Mouse (Mus musculus): ENCODE measurements around the gene Onecut3. TPM values are rescaled to one million over a fixed set of nuclear protein-coding genes. Genes with fewer than 3 reads are reported as not detected.
A peak's percentile ranks its signal among the peaks of the same experiment; 100 is the strongest.

Gene Onecut3
- polyA plus RNA-seq, 1 experiment from 2014 or later = 0.08 TPM

DNA sequence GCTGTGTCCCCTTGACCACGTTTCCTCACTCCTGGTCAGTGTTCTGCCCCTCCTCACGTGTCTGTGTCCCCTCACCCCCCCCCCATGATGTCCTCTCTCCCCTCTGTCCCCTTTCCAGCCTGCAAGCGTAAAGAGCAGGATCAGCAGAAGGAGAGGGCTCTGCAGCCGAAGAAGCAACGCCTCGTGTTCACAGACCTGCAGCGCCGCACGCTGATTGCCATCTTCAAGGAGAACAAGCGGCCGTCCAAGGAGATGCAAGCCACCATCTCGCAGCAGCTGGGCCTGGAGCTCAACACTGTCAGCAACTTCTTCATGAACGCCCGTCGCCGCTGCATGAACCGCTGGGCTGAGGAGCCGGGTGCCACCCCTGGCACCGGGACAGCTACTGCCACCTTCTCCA lies 19.1 kb downstream of the Onecut3 start:
- peaks cover 21% of the 10 kb centered on the region for H3K27me3 ChIP-seq (ENCODE audit: control insufficient read depth, insufficient read depth, low read length)
- ATAC-seq (ENCODE audit: insufficient read depth, low FRiP score) = no peak
- WGBS = 21% methylated on average over 19 of the region's 19 CpGs
- no peak overlapping the region for H3K4me3 ChIP-seq (replicated peaks; ENCODE audit: low read length)
- no peaks in the 10 kb centered on the region for H3K9me3 ChIP-seq (replicated peaks; ENCODE audit: control insufficient read depth, low read length)
- H3K9ac ChIP-seq (ENCODE audit: low read length) = no peak overlapping the region
- H3K4me1 ChIP-seq (ENCODE audit: control insufficient read depth, insufficient read depth, low read length) = 0 out of 2 replicates have a peak, but pooled peaks cover 4% of the 10 kb centered on the region
- H3K4me2 ChIP-seq (ENCODE audit: low read depth, low read length) = no peak overlapping the region
- H3K36me3 ChIP-seq (ENCODE audit: control insufficient read depth, insufficient read depth, low read length) = no peaks in the 10 kb centered on the region
- H3K27ac ChIP-seq (ENCODE audit: low read length) = no peak overlapping the region

DNA sequence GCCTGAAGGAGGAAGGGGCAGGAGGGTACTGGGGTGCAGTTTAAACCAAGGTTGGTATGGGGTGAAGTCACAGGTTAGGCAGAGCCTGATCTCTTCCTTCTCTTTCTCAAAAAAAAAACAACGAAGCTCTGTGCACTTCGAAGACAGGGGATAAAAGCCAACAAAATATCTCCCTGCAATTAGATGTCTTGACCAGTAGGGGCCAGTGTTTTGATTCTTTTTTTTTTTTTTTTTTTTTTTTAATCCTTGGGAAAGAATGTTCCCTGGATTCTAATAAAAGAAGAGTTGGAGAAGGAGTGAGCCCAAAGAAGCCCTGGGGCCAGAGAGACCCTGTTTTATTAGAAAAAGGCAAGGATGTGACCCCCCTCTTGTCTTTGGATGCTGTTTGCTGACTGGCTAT lies 24.7 kb downstream of the Onecut3 start:
- Histone ChIP-seq H3K9me3 (replicated peaks; ENCODE audit: control insufficient read depth, low read length) (0 out of 2 replicates have a peak, but pooled peaks cover 5% of the 10 kb centered on the region), H3K4me2 (ENCODE audit: low read depth, low read length) (no peak overlapping the region), H3K4me1 (ENCODE audit: control insufficient read depth, insufficient read depth, low read length) (no peaks in the 10 kb centered on the region), H3K4me3 (replicated peaks; ENCODE audit: low read length) (no peak overlapping the region), H3K27me3 (ENCODE audit: control insufficient read depth, insufficient read depth, low read length) (peaks cover 8% of the 10 kb centered on the region), H3K36me3 (ENCODE audit: control insufficient read depth, insufficient read depth, low read length) (no peaks in the 10 kb centered on the region), H3K9ac (ENCODE audit: low read length) (no peak overlapping the region), H3K27ac (ENCODE audit: low read length) (no peak overlapping the region)
- 68% methylated on average over 2 of the region's 2 CpGs for WGBS
- no peak for ATAC-seq (ENCODE audit: insufficient read depth, low FRiP score)

DNA sequence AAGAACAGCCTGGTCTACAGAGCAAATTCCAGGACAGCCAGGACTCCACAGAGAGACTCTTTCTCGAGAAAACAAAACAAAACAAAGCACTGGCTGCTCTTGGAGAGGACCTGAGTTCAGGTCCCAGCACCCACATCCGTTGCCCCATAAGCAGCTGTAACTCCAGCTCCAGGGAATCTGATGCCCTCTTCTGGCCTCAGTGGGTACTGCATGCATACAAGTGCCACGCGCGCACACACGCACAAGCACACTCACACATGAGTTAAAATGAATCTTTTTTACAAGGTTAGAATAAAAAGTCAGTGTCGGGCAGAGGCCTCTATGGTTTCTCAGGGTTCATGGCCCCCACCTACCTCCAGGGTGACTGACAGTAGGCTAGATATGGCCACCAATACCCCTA lies 28.7 kb downstream of the Onecut3 start:
- no peak overlapping the region for H3K4me2 ChIP-seq (ENCODE audit: low read depth, low read length)
- H3K9ac ChIP-seq (ENCODE audit: low read length) = no peak overlapping the region
- H3K9me3 ChIP-seq (replicated peaks; ENCODE audit: control insufficient read depth, low read length) = 0 out of 2 replicates have a peak, but pooled peaks cover 5% of the 10 kb centered on the region
- 0 out of 2 replicates have a peak, but pooled peaks cover 4% of the 10 kb centered on the region for H3K4me1 ChIP-seq (ENCODE audit: control insufficient read depth, insufficient read depth, low read length)
- ATAC-seq (ENCODE audit: insufficient read depth, low FRiP score) = no peak
- no peak overlapping the region for H3K27ac ChIP-seq (ENCODE audit: low read length)
- WGBS = 95% methylated on average over 7 of the region's 7 CpGs
- no peaks in the 10 kb centered on the region for H3K27me3 ChIP-seq (ENCODE audit: control insufficient read depth, insufficient read depth, low read length)
- no peak overlapping the region for H3K4me3 ChIP-seq (replicated peaks; ENCODE audit: low read length)
- H3K36me3 ChIP-seq (ENCODE audit: control insufficient read depth, insufficient read depth, low read length) = no peaks in the 10 kb centered on the region

GRCm38 (mm10) chr10:80526172-80526571 lies 31.5 kb downstream of the Onecut3 start:
- H3K4me3 ChIP-seq (replicated peaks; ENCODE audit: low read length) = no peak overlapping the region
- no peaks in the 10 kb centered on the region for H3K36me3 ChIP-seq (ENCODE audit: control insufficient read depth, insufficient read depth, low read length)
- ATAC-seq (ENCODE audit: insufficient read depth, low FRiP score) = peak; percentile 84
- H3K27me3 ChIP-seq (ENCODE audit: control insufficient read depth, insufficient read depth, low read length) = no peaks in the 10 kb centered on the region
- 13% methylated on average over 9 of the region's 9 CpGs for WGBS
- 0 out of 2 replicates have a peak, but pooled peaks cover 4% of the 10 kb centered on the region for H3K4me1 ChIP-seq (ENCODE audit: control insufficient read depth, insufficient read depth, low read length)
- H3K9ac ChIP-seq (ENCODE audit: low read length) = no peak overlapping the region
- no peaks in the 10 kb centered on the region for H3K9me3 ChIP-seq (replicated peaks; ENCODE audit: control insufficient read depth, low read length)
- no peak overlapping the region for H3K4me2 ChIP-seq (ENCODE audit: low read depth, low read length)
- no peak overlapping the region for H3K27ac ChIP-seq (ENCODE audit: low read length)

GRCm38 (mm10) chr10:80532783-80533182 lies 38.1 kb downstream of the Onecut3 start:
- ATAC-seq (ENCODE audit: insufficient read depth, low FRiP score) = no peak
- Histone ChIP-seq H3K36me3 (ENCODE audit: control insufficient read depth, insufficient read depth, low read length) (no peaks in the 10 kb centered on the region), H3K27me3 (ENCODE audit: control insufficient read depth, insufficient read depth, low read length) (peaks cover 3% of the 10 kb centered on the region; the same call in 1 of the 2 replicates), H3K9ac (ENCODE audit: low read length) (no peak overlapping the region), H3K4me1 (ENCODE audit: control insufficient read depth, insufficient read depth, low read length) (no peaks in the 10 kb centered on the region), H3K27ac (ENCODE audit: low read length) (no peak overlapping the region), H3K4me2 (ENCODE audit: low read depth, low read length) (no peak overlapping the region), H3K4me3 (replicated peaks; ENCODE audit: low read length) (no peak overlapping the region), H3K9me3 (replicated peaks; ENCODE audit: control insufficient read depth, low read length) (no peaks in the 10 kb centered on the region)
- WGBS = 85% methylated on average over 11 of the region's 11 CpGs

DNA sequence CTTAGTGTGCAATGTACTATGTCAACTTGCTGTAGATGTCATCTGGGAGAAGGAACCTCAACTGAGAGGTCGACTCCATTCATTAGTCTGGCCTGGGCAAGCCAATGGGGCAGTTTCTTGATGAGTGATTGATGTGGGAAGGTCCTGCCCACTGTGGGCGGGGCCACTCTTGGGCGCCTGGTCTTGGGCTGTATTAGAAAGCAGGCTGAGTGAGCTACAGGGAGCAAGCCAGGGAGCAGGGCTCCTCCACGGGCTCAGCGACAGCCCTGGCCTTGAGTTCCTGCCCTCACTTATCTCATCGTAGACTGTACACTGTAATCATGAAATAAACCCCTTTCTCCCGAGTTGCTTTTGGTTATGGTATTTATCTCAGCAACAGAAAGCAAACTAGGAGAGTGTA lies 39.1 kb downstream of the Onecut3 start:
- no peaks in the 10 kb centered on the region for H3K4me1 ChIP-seq (ENCODE audit: control insufficient read depth, insufficient read depth, low read length)
- H3K9me3 ChIP-seq (replicated peaks; ENCODE audit: control insufficient read depth, low read length) = no peaks in the 10 kb centered on the region
- WGBS = 11% methylated on average over 7 of the region's 7 CpGs
- H3K27ac ChIP-seq (ENCODE audit: low read length) = no peak overlapping the region
- no peak overlapping the region for H3K4me2 ChIP-seq (ENCODE audit: low read depth, low read length)
- ATAC-seq (ENCODE audit: insufficient read depth, low FRiP score) = peak; percentile 49; the same call in 1 of the 2 replicates
- no peak overlapping the region for H3K9ac ChIP-seq (ENCODE audit: low read length)
- no peak overlapping the region for H3K4me3 ChIP-seq (replicated peaks; ENCODE audit: low read length)
- H3K36me3 ChIP-seq (ENCODE audit: control insufficient read depth, insufficient read depth, low read length) = no peaks in the 10 kb centered on the region
- H3K27me3 ChIP-seq (ENCODE audit: control insufficient read depth, insufficient read depth, low read length) = peaks cover 7% of the 10 kb centered on the region; the same call in 1 of the 2 replicates

DNA sequence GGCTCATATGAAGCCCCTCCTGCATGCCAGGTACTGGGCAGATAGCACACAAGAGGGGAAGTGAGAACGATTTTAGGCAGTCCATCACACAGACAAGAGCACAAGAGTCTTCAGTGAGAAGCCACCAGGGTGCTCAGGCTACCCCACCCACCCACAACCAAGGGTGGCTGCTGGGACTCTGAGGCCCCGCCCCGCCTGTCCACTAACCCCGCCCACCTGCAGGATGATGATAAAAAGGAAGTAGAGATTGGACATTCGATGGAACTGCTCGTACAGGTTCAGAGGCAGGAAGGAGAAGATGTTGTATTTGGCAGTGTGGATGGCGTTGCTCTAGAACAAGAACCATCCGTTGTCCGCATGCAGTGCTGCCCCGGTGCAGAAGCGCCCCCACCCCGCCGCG lies 40.4 kb downstream of the Onecut3 start:
- ATAC-seq (ENCODE audit: insufficient read depth, low FRiP score) = no peak
- Histone ChIP-seq H3K27me3 (ENCODE audit: control insufficient read depth, insufficient read depth, low read length) (peaks cover 7% of the 10 kb centered on the region; the same call in 1 of the 2 replicates), H3K36me3 (ENCODE audit: control insufficient read depth, insufficient read depth, low read length) (no peaks in the 10 kb centered on the region), H3K9ac (ENCODE audit: low read length) (no peak overlapping the region), H3K4me1 (ENCODE audit: control insufficient read depth, insufficient read depth, low read length) (no peaks in the 10 kb centered on the region; the same call in 1 of the 2 replicates), H3K9me3 (replicated peaks; ENCODE audit: control insufficient read depth, low read length) (no peaks in the 10 kb centered on the region), H3K4me3 (replicated peaks; ENCODE audit: low read length) (no peak overlapping the region), H3K27ac (ENCODE audit: low read length) (no peak overlapping the region), H3K4me2 (ENCODE audit: low read depth, low read length) (peak overlapping the region; percentile 19)
- 10% methylated on average over 14 of the region's 14 CpGs for WGBS

GRCm38 (mm10) chr10:80535711-80536110 lies 41.1 kb downstream of the Onecut3 start:
- no peak overlapping the region for H3K9ac ChIP-seq (ENCODE audit: low read length)
- 16% methylated on average over 13 of the region's 13 CpGs for WGBS
- no peaks in the 10 kb centered on the region for H3K36me3 ChIP-seq (ENCODE audit: control insufficient read depth, insufficient read depth, low read length)
- H3K27me3 ChIP-seq (ENCODE audit: control insufficient read depth, insufficient read depth, low read length) = peaks cover 7% of the 10 kb centered on the region; the same call in 1 of the 2 replicates
- no peaks in the 10 kb centered on the region; the same call in 1 of the 2 replicates for H3K4me1 ChIP-seq (ENCODE audit: control insufficient read depth, insufficient read depth, low read length)
- H3K9me3 ChIP-seq (replicated peaks; ENCODE audit: control insufficient read depth, low read length) = no peaks in the 10 kb centered on the region
- H3K27ac ChIP-seq (ENCODE audit: low read length) = no peak overlapping the region
- no peak for ATAC-seq (ENCODE audit: insufficient read depth, low FRiP score)
- no peak overlapping the region for H3K4me3 ChIP-seq (replicated peaks; ENCODE audit: low read length)
- H3K4me2 ChIP-seq (ENCODE audit: low read depth, low read length) = no peak overlapping the region

- WGBS = 49% methylated on average over 5 of the region's 5 CpGs
- no peak overlapping the region for H3K4me2 ChIP-seq (ENCODE audit: low read depth, low read length)
- peaks cover 7% of the 10 kb centered on the region; the same call in 1 of the 2 replicates for H3K27me3 ChIP-seq (ENCODE audit: control insufficient read depth, insufficient read depth, low read length)
- H3K4me3 ChIP-seq (replicated peaks; ENCODE audit: low read length) = no peak overlapping the region
- H3K36me3 ChIP-seq (ENCODE audit: control insufficient read depth, insufficient read depth, low read length) = peaks cover 13% of the 10 kb centered on the region
- H3K27ac ChIP-seq (ENCODE audit: low read length) = no peak overlapping the region
- no peaks in the 10 kb centered on the region; the same call in 1 of the 2 replicates for H3K4me1 ChIP-seq (ENCODE audit: control insufficient read depth, insufficient read depth, low read length)
- H3K9me3 ChIP-seq (replicated peaks; ENCODE audit: control insufficient read depth, low read length) = no peaks in the 10 kb centered on the region
- ATAC-seq (ENCODE audit: insufficient read depth, low FRiP score) = no peak
- no peak overlapping the region for H3K9ac ChIP-seq (ENCODE audit: low read length)
Observed at GRCm38 (mm10) chr10:80538180-80538579, 43.5 kb downstream of the Onecut3 start.

Measured in stomach, embryonic 16.5 days (tissue).